Mouse (Mus musculus) left cerebral cortex, postnatal 36 days (tissue): Measurements from ENCODE around the gene Zic1. TPM values are rescaled to one million over a fixed set of nuclear protein-coding genes. Genes with fewer than 3 reads are reported as not detected.

Experiments used
- DNase-seq, 2 experiments: peaks; one replicate each; pipeline ENCODE4 v3.0.0; 2021 to 2022; ENCODE audit warnings: low spot score in 2 of 2, mixed read lengths in 1 of 2
- intact Hi-C: fragments of 180-260 bp; cut with DNase I; formaldehyde crosslinking; loops from one replicate; pipeline ENCODE4 v1.15.1; 2025
- total RNA-seq, 2 experiments: library from RNA; stranded (reverse); gene quantifications; 2 replicates each; pipeline ENCODE4 v1.2.3; 2021

Gene Zic1
- total RNA-seq, 2 experiments from 2014 or later, result 7.2 to 15.3 TPM

- intact Hi-C loops, result loop anchor here (2.0 to 10.0 kb wide), 2 partner anchors 22 to 224 kb away; no protein-coding TSS in a partner anchor
- DNase-seq, result no peak
Observed at GRCm38 (mm10) chr9:91358851-91359687, 6.5 kb downstream of the Zic1 start.

- intact Hi-C loops, result loop anchor here (10.0 kb wide), 1 partner anchor 223 kb away; no protein-coding TSS in a partner anchor
- no peak for DNase-seq
Observed at GRCm38 (mm10) chr9:91357321-91357720, 8.3 kb downstream of the Zic1 start.

GRCm38 (mm10) chr9:91356353-91356740 is 9.3 kb downstream of the Zic1 start:
- intact Hi-C loops, result loop anchor here (10.0 kb wide), 1 partner anchor 222 kb away; no protein-coding TSS in a partner anchor
- no peak for DNase-seq

- DNase-seq, result no peak
- intact Hi-C loops, result loop anchor here (10.0 kb wide), 1 partner anchor 221 kb away; no protein-coding TSS in a partner anchor
Observed at GRCm38 (mm10) chr9:91355629-91356352, 9.8 kb downstream of the Zic1 start.

- DNase-seq, result no peak
- intact Hi-C loops, result loop anchor here (10.0 kb wide), 1 partner anchor 220 kb away; no protein-coding TSS in a partner anchor
Observed at GRCm38 (mm10) chr9:91355270-91355589, 10.4 kb downstream of the Zic1 start.

GRCm38 (mm10) chr9:91354434-91355269 is 11.0 kb downstream of the Zic1 start:
- intact Hi-C loops, result loop anchor here (10.0 kb wide), 1 partner anchor 220 kb away; no protein-coding TSS in a partner anchor
- no peak for DNase-seq

- intact Hi-C loops, result loop anchor here (10.0 kb wide), 1 partner anchor 219 kb away; no protein-coding TSS in a partner anchor
- DNase-seq, result no peak
Observed at GRCm38 (mm10) chr9:91353551-91354433, 11.8 kb downstream of the Zic1 start.

GRCm38 (mm10) chr9:91352786-91353185 is 12.8 kb downstream of the Zic1 start:
- no peak for DNase-seq
- intact Hi-C loops, result loop anchor here (10.0 kb wide), 1 partner anchor 218 kb away; no protein-coding TSS in a partner anchor

GRCm38 (mm10) chr9:91351961-91352411 is 13.6 kb downstream of the Zic1 start:
- intact Hi-C loops, result loop anchor here (10.0 kb wide), 1 partner anchor 217 kb away; no protein-coding TSS in a partner anchor

GRCm38 (mm10) chr9:91351361-91351760 is 14.2 kb downstream of the Zic1 start:
- intact Hi-C loops, result loop anchor here (10.0 kb wide), 1 partner anchor 217 kb away; no protein-coding TSS in a partner anchor
- no peak for DNase-seq

More at GRCm38 (mm10) chr9:91351961-91352411, 13.6 kb downstream of the Zic1 start:
- DNase-seq, result no peak

GRCm38 (mm10) chr9:91350861-91351291 is 14.7 kb downstream of the Zic1 start:
- intact Hi-C loops, result loop anchor here (10.0 kb wide), 1 partner anchor 216 kb away; no protein-coding TSS in a partner anchor
- DNase-seq, result no peak

- DNase-seq, result no peak
- intact Hi-C loops, result loop anchor here (10.0 kb wide), 1 partner anchor 216 kb away; no protein-coding TSS in a partner anchor
Observed at GRCm38 (mm10) chr9:91350211-91350791, 15.3 kb downstream of the Zic1 start.

- no peak for DNase-seq
- intact Hi-C loops, result no loop called here
Observed at GRCm38 (mm10) chr9:91348746-91349145, 16.9 kb downstream of the Zic1 start.

- intact Hi-C loops, result no loop called here
- no peak for DNase-seq
Observed at GRCm38 (mm10) chr9:91347591-91347990, 18.0 kb downstream of the Zic1 start.
